Mouse (Mus musculus): ENCODE results near the gene Tfeb.

Tfeb gene

GRCm38 (mm10) chr17:47831772-47832171, 94.9 kb downstream of the Tfeb start:
- DNase-seq (ENCODE audit: low read depth, low spot score) = no peak

GRCm38 (mm10) chr17:47832501-47833028, 95.7 kb downstream of the Tfeb start:
- DNase-seq (ENCODE audit: low read depth, low spot score) = no peak

GRCm38 (mm10) chr17:47833029-47833627, 96.3 kb downstream of the Tfeb start:
- DNase-seq (ENCODE audit: low read depth, low spot score) = no peak

GRCm38 (mm10) chr17:47833628-47834481, 97.0 kb downstream of the Tfeb start:
- no peak for DNase-seq (ENCODE audit: low read depth, low spot score)

GRCm38 (mm10) chr17:47834482-47834767, 97.6 kb downstream of the Tfeb start, which contains the start of gene Mdfi:
Mdfi (minus strand) TSS chr17:47834691.
- no peak for DNase-seq (ENCODE audit: low read depth, low spot score)

- DNase-seq (ENCODE audit: low read depth, low spot score) = no peak
Measured at GRCm38 (mm10) chr17:47837808-47838207, 101.0 kb downstream of the Tfeb start.

GRCm38 (mm10) chr17:47841521-47841920, 104.7 kb downstream of the Tfeb start:
- no peak for DNase-seq (ENCODE audit: low read depth, low spot score)

All from telencephalon, adult 2 months (tissue).